ENCODE assay signal across 8 mouse cellular contexts in genomic region chr1:133129471-133130221, GRCm38 (mm10). TPM values are rescaled to one million over a fixed set of nuclear protein-coding genes. Genes with fewer than 3 reads are reported as not detected.
A peak's percentile ranks its signal among the peaks of the same experiment; 100 is the strongest.
DNase-seq lines count a peak whose midpoint lies in the region; ATAC-seq and TF ChIP-seq lines count a peak whose summit lies in the region.

No protein-coding gene starts in this region.

- WGBS in heart, postnatal 0 days, result 45% methylated on average over 16 of the region's 16 CpGs

- peak overlapping the region; percentile 94 for H3K27ac ChIP-seq in left cerebral cortex, adult 2 months
- peak overlapping the region; percentile 94; the same call in 1 of the 2 replicates for H3K27ac ChIP-seq in heart, postnatal 0 days (ENCODE audit: low read depth)

- no peak overlapping the region for H3K9ac ChIP-seq in heart, postnatal 0 days (replicated peaks; ENCODE audit: low read depth, low read length)

- H3K4me1 ChIP-seq in heart, postnatal 0 days (ENCODE audit: control insufficient read depth, insufficient read depth), result 0 out of 2 replicates have a peak, but pooled peaks cover 4% of the 10 kb centered on the region

- H3K27me3 ChIP-seq in heart, postnatal 0 days (ENCODE audit: control insufficient read depth, insufficient read depth, low read length), result no peaks in the 10 kb centered on the region

- ATAC-seq in heart, postnatal 0 days (ENCODE audit: insufficient read depth, low read depth), result no peak
- no peak for ATAC-seq in CD4-positive, CD25-positive, alpha-beta regulatory T cell, adult 4 months

- H3K4me2 ChIP-seq in heart, postnatal 0 days (ENCODE audit: low read depth, low read length), result no peak overlapping the region

- TF ChIP-seq CTCF in left cerebral cortex, adult 2 months (IDR thresholded peaks at IDR 0.05), result no peak
- no peak for TF ChIP-seq CTCF in heart, postnatal 0 days (IDR thresholded peaks at IDR 0.05; ENCODE audit: low read depth)

- intact Hi-C loops in left cerebral cortex, adult 2 months (cut with DNase I), result loop anchor here (5.0 kb wide), 1 partner anchor 483 kb away; the partner anchor contains the start of gene Snrpe
- intact Hi-C loops in left cerebral cortex, postnatal 14 days (cut with DNase I), result loop anchor here (5.0 to 10.0 kb wide), 2 partner anchors 82 to 485 kb away; partner anchors contain the start of genes Pik3c2b and Snrpe

- H3K4me3 ChIP-seq in left cerebral cortex, adult 2 months, result no peak overlapping the region
- no peak overlapping the region for H3K4me3 ChIP-seq in heart, postnatal 0 days (ENCODE audit: low read depth, low read length)

- no peak for TF ChIP-seq EP300 in heart, postnatal 0 days (IDR thresholded peaks at IDR 0.05; ENCODE audit: low read depth)

- DNase-seq in left cerebral cortex, adult 2 months (ENCODE audit: extremely low spot score in 1 of 2, low spot score in 2 of 2), result no peak
- DNase-seq in left cerebral cortex, postnatal 14 days (ENCODE audit: low spot score in 2 of 2), result no peak
- DNase-seq in c-Kit-negative CD71-positive TER-119-positive erythroid progenitor cells, embryonic 14.5 days (ENCODE audit: low read depth, low spot score), result peak; percentile 34
- no peak for DNase-seq in heart, postnatal 0 days (ENCODE audit: low spot score)
- peak; percentile 42 for DNase-seq in lung, postnatal 25 days (ENCODE audit: low spot score)
- no peak for DNase-seq in spleen, adult 12 weeks (ENCODE audit: low spot score)
- no peak for DNase-seq in urinary bladder, postnatal 36 days (ENCODE audit: low spot score in 2 of 2)

- no peaks in the 10 kb centered on the region for H3K36me3 ChIP-seq in heart, postnatal 0 days (replicated peaks; ENCODE audit: control insufficient read depth, insufficient read depth, low read length)

- no peaks in the 10 kb centered on the region for H3K9me3 ChIP-seq in heart, postnatal 0 days (replicated peaks; ENCODE audit: control insufficient read depth, low read length)

RNA-seq across cellular contexts. Expression of gene Ppp1r15b, which starts 1.3 kb away (rescaled TPM):
- total RNA-seq in left cerebral cortex, adult 2 months (2021), result 10 to 100 TPM; 41.4 to 44.3 TPM
- total RNA-seq in left cerebral cortex, postnatal 14 days (2021), result 10 to 100 TPM; 45.5 to 46.8 TPM
- total RNA-seq in heart, postnatal 0 days (2014; rRNA removed; ENCODE audit: low replicate concordance), result 24.4 and 34.8 TPM in 2 replicates
- polyA plus RNA-seq in heart, postnatal 0 days (2015; fragmentation: Nextera tagmentation; extraction: Ambion mirVana), result 10.5 and 12.2 TPM in 2 replicates
- 10 to 100 TPM; 20.6 to 21.8 TPM for polyA plus RNA-seq in CD4-positive, CD25-positive, alpha-beta regulatory T cell, adult 4 months (2017; shearing (Covaris generic))

RNA-seq across cellular contexts. Expression of gene Plekha6, which starts 34.4 kb away (rescaled TPM):
- total RNA-seq in left cerebral cortex, adult 2 months (2021), result 10 to 100 TPM; 94.2 to 96.3 TPM
- 10 to 100 TPM; 60.7 to 70.5 TPM for total RNA-seq in left cerebral cortex, postnatal 14 days (2021)
- total RNA-seq in heart, postnatal 0 days (2014; rRNA removed; ENCODE audit: low replicate concordance), result 19.2 and 36.1 TPM in 2 replicates
- 4.8 and 7.0 TPM in 2 replicates for polyA plus RNA-seq in heart, postnatal 0 days (2015; fragmentation: Nextera tagmentation; extraction: Ambion mirVana)
- polyA plus RNA-seq in CD4-positive, CD25-positive, alpha-beta regulatory T cell, adult 4 months (2017; shearing (Covaris generic)), result not detected

Comparison
In these comparisons a context has a peak if more than half of its experiments do, and no peak if none do; other contexts are left out.
1. DNase-seq: peak in c-Kit-negative CD71-positive TER-119-positive erythroid progenitor cells, embryonic 14.5 days (single experiment) and lung, postnatal 25 days (single experiment); none in left cerebral cortex, adult 2 months (0 of 2), left cerebral cortex, postnatal 14 days (0 of 2), heart, postnatal 0 days (single experiment), spleen, adult 12 weeks (single experiment) and urinary bladder, postnatal 36 days (0 of 2).